Mouse (Mus musculus): ENCODE measurements around the gene Epn3.

The Epn3 gene

DNA sequence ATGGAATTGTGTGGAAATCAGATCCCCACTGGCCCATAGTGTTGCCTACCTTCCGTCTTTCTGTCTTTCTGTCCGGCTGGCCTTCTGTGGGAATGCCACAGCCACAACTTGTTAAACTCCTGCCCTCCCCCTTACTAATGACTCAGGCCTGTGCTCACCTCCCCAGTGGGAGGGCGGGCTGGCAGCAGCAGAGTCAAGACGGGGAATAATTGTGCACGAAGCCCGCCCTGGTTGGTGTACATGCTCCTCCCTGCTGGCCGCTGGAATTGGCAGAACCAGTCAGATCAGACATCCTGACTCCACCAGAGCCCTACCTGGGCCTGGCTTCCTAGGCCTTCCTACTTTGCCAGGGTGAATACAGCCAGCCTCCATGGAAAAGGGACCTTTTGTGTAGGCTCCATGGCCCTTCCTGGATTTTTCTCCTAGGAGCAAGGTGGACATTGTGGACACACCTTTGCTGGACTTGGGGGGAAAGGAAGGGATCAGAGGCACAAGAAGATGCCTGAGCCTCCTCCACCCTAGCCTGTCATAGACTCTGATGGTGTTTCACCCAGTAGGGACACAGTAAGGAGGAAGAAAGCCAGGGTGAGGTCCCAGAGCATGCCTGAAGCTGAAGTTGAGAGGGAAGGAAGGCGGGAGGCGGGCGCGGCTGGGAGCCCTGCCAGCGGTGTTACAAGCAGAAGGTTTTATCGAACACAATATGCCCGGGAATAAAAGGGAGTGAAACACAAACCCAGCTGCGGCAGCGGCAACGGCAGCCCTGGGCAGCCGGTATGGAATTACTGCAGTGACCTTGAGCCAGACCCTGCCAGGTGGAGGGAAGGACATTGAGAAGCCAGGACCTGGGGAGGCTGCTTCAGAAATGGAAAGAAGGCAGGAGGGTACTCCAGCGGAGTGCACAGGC is 1.4 kb downstream of the Epn3 start:
- DNase-seq (ENCODE audit: extremely low spot score, low read depth, low spot score), result no peak

- DNase-seq (ENCODE audit: extremely low spot score, low read depth, low spot score), result no peak
Measured at GRCm38 (mm10) chr11:94495415-94495814, 4.4 kb downstream of the Epn3 start.

DNA sequence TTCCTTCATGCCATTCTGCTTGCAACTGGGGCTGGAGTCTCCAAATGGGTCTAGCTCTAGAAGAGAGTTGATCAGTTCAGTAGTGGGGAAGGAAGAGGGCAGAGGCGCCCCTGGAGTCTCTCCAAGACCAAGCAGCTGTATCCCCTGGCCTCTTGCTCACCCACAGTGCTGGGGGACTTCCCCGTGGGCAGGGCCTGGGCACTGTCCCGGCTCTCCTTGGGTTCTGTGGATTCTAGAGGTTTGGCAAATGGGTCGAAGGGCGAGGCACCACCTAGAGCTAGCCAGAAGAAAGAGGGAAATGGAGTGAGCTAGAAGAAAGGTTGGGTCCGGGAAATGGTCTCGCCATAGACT is 8.1 kb downstream of the Epn3 start:
- DNase-seq (ENCODE audit: extremely low spot score, low read depth, low spot score), result no peak

DNA sequence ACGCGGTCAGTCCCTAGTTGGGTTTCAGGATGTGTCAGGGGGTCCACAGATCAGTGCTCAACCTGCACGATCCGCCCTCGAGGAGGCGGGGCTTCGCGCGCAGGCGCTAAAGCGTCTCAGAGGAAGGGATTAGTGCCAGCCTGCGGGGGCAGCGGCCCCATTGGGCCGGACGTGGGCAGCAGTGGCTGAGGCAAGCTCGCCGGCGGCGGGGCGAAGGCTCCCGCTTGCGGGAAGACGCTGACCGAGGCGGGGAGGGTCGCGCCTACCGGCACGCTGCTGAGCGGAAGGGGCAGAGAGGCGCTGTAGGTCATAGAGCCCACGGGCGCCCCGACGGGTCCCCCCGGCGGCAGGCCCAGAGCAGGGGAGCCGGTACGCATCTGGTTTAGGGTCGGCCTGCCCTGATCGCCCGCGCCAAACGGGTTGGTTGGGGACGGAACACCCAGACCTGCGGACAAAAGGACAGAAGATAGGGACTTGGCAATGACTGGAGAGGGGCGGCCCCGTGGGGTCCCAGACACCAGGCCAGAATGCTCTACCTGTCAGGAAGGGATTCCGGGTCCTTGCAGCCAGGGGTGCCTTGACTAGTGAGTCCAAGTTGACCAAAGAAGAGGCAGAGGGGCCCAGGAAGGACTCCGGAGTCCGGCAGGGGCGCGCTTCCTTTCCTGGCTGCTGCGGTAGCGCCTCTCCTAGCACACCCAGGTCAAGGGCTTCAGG is 8.6 kb downstream of the Epn3 start:
- no peak for DNase-seq (ENCODE audit: extremely low spot score, low read depth, low spot score)

GRCm38 (mm10) chr11:94489745-94490144 is 10.0 kb downstream of the Epn3 start:
- DNase-seq (ENCODE audit: extremely low spot score, low read depth, low spot score), result no peak

DNA sequence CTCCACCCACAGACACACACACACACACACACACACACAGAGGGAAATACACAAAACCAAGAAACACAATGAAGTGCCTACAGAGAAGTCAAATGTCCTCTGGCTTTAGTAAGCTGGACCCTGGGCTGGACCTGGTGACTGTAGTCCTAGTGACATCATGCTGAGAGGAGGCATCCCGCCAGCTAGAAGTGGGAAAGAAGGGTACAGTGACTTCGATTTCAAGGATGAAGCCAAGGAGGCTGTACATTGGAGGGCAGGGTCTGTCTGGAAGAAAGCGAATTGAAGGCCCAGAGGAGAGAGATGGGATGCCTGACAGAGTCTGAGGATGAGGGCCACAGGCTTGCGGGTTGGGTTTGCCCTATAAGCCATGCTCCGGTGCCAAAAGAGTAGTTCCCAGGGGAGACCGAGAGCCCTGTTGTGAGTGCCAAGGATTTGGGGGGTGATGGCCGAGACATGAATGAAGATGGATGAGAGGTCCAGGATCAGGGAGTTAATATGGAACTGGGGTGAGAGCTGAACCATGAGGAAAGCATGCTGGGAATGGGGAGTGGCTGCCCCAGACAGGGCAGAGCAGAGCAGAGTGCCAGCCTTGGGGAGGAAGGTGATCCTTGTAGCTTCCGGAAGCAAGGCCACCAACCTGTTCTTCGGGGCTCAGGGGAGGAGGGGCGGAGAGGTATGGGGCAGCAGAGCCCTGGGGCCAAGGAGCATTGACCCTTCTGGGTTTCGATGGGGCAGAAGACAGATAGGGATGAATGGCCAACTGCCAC is 10.8 kb downstream of the Epn3 start:
- DNase-seq (ENCODE audit: extremely low spot score, low read depth, low spot score), result no peak

GRCm38 (mm10) chr11:94486001-94486400 is 13.8 kb downstream of the Epn3 start, which contains the start of gene Spata20:
Spata20 (minus strand) TSS chr11:94486179.
- no peak for DNase-seq (ENCODE audit: extremely low spot score, low read depth, low spot score)

DNA sequence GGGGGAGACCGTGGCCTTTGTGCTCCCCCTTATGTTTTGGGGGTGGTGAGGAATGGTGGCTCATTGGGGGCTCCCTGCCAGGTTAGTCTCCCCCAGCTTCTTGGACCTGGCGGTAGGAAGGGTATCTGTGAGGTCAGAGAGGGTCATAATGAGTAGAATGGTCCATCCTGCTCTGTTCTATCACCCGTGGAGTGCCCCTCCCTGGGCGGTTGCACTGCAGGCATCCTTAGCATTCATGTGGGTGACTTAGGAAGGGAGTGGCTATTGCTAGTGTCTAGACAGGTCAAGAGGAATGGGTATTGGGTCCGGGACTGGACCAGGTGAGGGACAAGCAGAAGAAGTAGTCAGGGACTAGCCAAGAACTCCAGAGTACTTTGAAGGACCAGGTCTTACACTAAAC is 14.6 kb downstream of the Epn3 start:
- no peak for DNase-seq (ENCODE audit: extremely low spot score, low read depth, low spot score)

GRCm38 (mm10) chr11:94484636-94485035 is 15.1 kb downstream of the Epn3 start:
- DNase-seq (ENCODE audit: extremely low spot score, low read depth, low spot score), result no peak

GRCm38 (mm10) chr11:94483921-94484320 is 15.9 kb downstream of the Epn3 start:
- DNase-seq (ENCODE audit: extremely low spot score, low read depth, low spot score), result no peak

GRCm38 (mm10) chr11:94483436-94483835 is 16.3 kb downstream of the Epn3 start:
- DNase-seq (ENCODE audit: extremely low spot score, low read depth, low spot score), result no peak

DNA sequence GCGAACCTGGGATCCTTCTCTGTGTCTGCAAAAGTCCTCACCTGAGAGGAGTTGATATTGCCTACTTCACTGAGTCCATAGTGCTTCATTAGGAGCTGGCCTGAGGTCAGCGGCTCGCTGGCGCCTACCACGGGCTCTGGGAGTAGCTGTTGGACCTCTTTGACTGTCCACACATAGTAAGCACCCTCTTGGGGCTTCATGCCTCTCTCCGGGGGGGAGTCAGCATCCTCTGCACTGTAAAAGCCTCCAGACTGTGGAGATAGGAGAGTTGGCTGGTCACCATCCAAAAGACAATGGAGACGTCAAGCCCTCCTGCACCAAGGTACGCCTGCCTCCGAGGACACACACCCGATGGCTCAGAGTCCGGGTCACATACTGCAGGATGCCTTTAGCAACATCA is 17.0 kb downstream of the Epn3 start:
- no peak for DNase-seq (ENCODE audit: extremely low spot score, low read depth, low spot score)

DNA sequence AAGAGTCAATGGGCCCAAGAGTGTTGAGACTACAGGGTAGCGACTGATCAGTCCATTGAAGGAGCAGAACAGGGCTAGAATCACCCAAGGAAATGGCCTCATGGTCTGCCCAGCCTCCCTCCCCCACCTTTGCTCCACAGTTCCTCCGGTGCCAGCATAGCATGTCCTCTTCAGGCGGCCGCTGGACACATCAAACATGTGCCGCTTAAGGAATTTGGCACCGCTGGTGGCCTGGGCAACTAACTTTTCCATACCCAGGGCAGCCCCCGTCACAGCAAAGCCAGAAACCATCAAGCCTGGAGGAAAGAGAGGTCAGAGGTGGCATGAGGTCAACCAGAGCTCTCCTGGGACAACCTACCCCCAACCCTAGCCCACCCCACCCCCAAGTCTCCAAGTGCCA is 17.8 kb downstream of the Epn3 start:
- DNase-seq (ENCODE audit: extremely low spot score, low read depth, low spot score), result no peak

GRCm38 (mm10) chr11:94480382-94480781 is 19.4 kb downstream of the Epn3 start:
- DNase-seq (ENCODE audit: extremely low spot score, low read depth, low spot score), result no peak

- DNase-seq (ENCODE audit: extremely low spot score, low read depth, low spot score), result no peak
Measured at GRCm38 (mm10) chr11:94477651-94478050, 22.1 kb downstream of the Epn3 start.

DNA sequence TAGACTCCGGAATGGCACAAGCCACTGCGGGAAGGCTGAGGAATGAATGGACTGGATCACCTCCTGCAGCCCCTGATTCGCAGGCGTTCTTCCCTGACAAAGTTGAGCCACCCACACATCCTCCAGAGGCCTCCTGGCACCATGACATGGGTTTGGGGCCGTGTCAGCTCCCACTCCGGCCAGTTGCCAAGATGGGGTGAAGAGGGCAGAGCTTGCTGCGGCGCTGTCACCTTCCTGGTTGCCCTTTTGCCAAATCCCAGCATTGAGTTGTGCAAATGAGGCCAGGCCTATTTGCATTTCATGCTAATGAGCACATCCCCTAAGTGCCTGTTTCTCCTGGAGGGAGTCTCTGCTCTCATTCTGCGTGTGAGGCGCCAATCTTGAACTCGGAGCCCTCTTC is 24.1 kb downstream of the Epn3 start:
- DNase-seq (ENCODE audit: extremely low spot score, low read depth, low spot score), result no peak

- DNase-seq (ENCODE audit: extremely low spot score, low read depth, low spot score), result no peak
Measured at GRCm38 (mm10) chr11:94474544-94474910, 25.2 kb downstream of the Epn3 start.

GRCm38 (mm10) chr11:94473707-94474543 is 25.8 kb downstream of the Epn3 start, which contains the start of gene Cacna1g:
Cacna1g (minus strand) TSS chr11:94474198.
- DNase-seq (ENCODE audit: extremely low spot score, low read depth, low spot score), result no peak

GRCm38 (mm10) chr11:94472916-94473706 is 26.7 kb downstream of the Epn3 start:
- DNase-seq (ENCODE audit: extremely low spot score, low read depth, low spot score), result no peak

- no peak for DNase-seq (ENCODE audit: extremely low spot score, low read depth, low spot score)
Measured at GRCm38 (mm10) chr11:94472585-94472915, 27.2 kb downstream of the Epn3 start.
